Mouse (Mus musculus) midbrain, embryonic 16.5 days (tissue): ENCODE measurements around the gene Slc9a8. TPM values are rescaled to one million over a fixed set of nuclear protein-coding genes. Genes with fewer than 3 reads are reported as not detected.
A peak's percentile ranks its signal among the peaks of the same experiment; 100 is the strongest.

Experiments
- ATAC-seq: fragments of 200-750 bp; cut with Nextera tagmentation; 2 replicates; pipeline ENCODE4 v1.8.0; 2017; ENCODE audit warnings: moderate TSS enrichment
- H3K27ac ChIP-seq: fragments of 300-500 bp; sonication (generic); 2 replicates; pipeline ENCODE4 v1.5.1; 2014; ENCODE audit warnings: mild to moderate bottlenecking, low read length, mixed read lengths
- H3K27me3 ChIP-seq: fragments of 300-500 bp; sonication (generic); 2 replicates; pipeline ENCODE4 v1.6.1; 2014; ENCODE audit warnings: low read depth, low read length, mixed read lengths; ENCODE audit not compliant: control insufficient read depth, insufficient read depth
- H3K36me3 ChIP-seq: fragments of 300-500 bp; sonication (generic); 2 replicates; pipeline ENCODE4 v1.6.1; 2014; ENCODE audit warnings: mild to moderate bottlenecking, low read length, moderate library complexity, mixed read lengths; ENCODE audit not compliant: control insufficient read depth, insufficient read depth
- H3K4me1 ChIP-seq: fragments of 300-500 bp; sonication (generic); 2 replicates; pipeline ENCODE4 v1.6.1; 2014; ENCODE audit warnings: mild to moderate bottlenecking, low read length, mixed read lengths; ENCODE audit not compliant: control insufficient read depth, insufficient read depth
- H3K4me2 ChIP-seq: fragments of 300-500 bp; sonication (generic); 2 replicates; pipeline ENCODE4 v1.6.1; 2014; ENCODE audit warnings: mild to moderate bottlenecking, low read length, mixed read lengths
- H3K4me3 ChIP-seq: fragments of 300-500 bp; sonication (generic); 2 replicates; pipeline ENCODE4 v1.5.1; 2014; ENCODE audit warnings: low read depth, mild to moderate bottlenecking, low read length, moderate library complexity, mixed read lengths
- H3K9ac ChIP-seq: fragments of 300-500 bp; sonication (generic); 2 replicates; pipeline ENCODE4 v1.6.1; 2014; ENCODE audit warnings: low read depth, low read length, mixed read lengths
- H3K9me3 ChIP-seq: fragments of 300-500 bp; sonication (generic); replicated peaks from 2 replicates; pipeline ENCODE4 v1.6.1; 2014; ENCODE audit warnings: mild to moderate bottlenecking, low read length, mixed read lengths; ENCODE audit not compliant: control insufficient read depth, poor library complexity, severe bottlenecking
- WGBS: fragments of 180-500 bp; shearing (Covaris S2); extraction: QIAGEN DNeasy Blood & Tissue Kit; methylation state at CpG from one replicate; pipeline ENCODE4 v1.1.7; 2014; 5-methylcytosine and 5-hydroxymethylcytosine counted together
- polyA plus RNA-seq: library from polyadenylated mRNA; unstranded; fragments of >200 nt; fragmentation: Nextera tagmentation; extraction: Ambion mirVana; gene quantifications from 2 replicates; pipeline ENCODE4 v1.2.1, GENCODE M21; 2015

Slc9a8 gene
- polyA plus RNA-seq, 1 experiment from 2014 or later, result 19.4 TPM

DNA sequence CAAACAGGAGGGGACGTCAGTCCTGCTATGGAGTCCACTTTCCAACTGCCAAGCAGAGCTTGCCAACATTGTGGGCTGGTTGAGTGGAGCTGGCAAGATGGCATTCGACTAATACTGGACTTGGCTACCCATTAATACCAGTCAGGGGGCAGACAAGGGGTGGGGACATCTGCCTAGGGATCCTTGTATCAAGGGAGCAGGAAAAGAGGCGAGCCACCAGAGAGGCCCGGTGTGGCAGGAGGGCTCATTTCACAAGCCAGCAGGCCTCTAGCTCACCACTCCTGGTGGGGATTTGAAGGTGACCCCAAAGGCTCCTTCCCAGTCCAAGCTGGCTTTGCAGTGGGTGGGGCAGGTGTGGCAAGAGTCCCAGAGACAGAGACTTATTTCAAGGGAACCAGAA is 61.2 kb downstream of the Slc9a8 start:
- WGBS, result 84% methylated on average over 4 of the region's 4 CpGs
- Histone ChIP-seq H3K4me1 (peaks cover 3% of the 10 kb centered on the region; the same call in 1 of the 2 replicates), H3K9me3 (no peaks in the 10 kb centered on the region), H3K36me3 (peaks cover 18% of the 10 kb centered on the region), H3K4me2 (no peak overlapping the region), H3K27me3 (no peaks in the 10 kb centered on the region), H3K27ac (no peak overlapping the region), H3K4me3 (no peak overlapping the region), H3K9ac (no peak overlapping the region)
- ATAC-seq, result no peak

- Histone ChIP-seq H3K9ac (no peak overlapping the region), H3K9me3 (no peaks in the 10 kb centered on the region), H3K27ac (no peak overlapping the region), H3K4me2 (no peak overlapping the region), H3K4me1 (peaks cover 3% of the 10 kb centered on the region; the same call in 1 of the 2 replicates), H3K4me3 (no peak overlapping the region), H3K27me3 (no peaks in the 10 kb centered on the region), H3K36me3 (peaks cover 18% of the 10 kb centered on the region)
- ATAC-seq, result no peak
- whole genome bisulfite sequencing, result 94% methylated on average over 27 of the region's 27 CpGs
These were observed 61.7 kb downstream of the Slc9a8 start for GRCm38 (mm10) chr2:167483081-167483826.

GRCm38 (mm10) chr2:167483827-167484410 is 62.4 kb downstream of the Slc9a8 start:
- Histone ChIP-seq H3K4me1 (peaks cover 3% of the 10 kb centered on the region; the same call in 1 of the 2 replicates), H3K9ac (no peak overlapping the region), H3K27me3 (no peaks in the 10 kb centered on the region), H3K36me3 (peaks cover 18% of the 10 kb centered on the region), H3K4me2 (no peak overlapping the region), H3K9me3 (no peaks in the 10 kb centered on the region), H3K4me3 (no peak overlapping the region), H3K27ac (no peak overlapping the region)
- no peak for ATAC-seq
- WGBS, result 97% methylated on average over 24 of the region's 24 CpGs

DNA sequence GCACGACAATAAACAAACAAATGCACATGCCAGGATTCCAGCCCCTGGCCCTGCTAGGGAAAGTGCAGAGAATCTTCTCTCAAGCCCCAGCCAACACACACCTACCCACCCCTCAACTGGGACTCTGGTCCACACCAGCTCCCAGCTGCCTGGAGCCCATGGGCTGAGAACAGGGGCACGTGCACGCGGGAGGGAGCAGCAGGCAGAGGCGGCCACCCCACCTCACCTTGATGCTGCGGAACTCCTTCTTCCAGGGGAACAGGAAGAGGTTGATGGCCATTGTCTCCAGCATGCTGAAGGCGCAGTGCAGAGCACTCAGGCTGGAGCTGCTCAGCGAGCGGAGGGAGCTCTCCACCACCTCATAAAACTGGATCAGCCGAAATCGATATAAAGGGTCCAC is 63.4 kb downstream of the Slc9a8 start:
- H3K36me3 ChIP-seq, result peaks cover 18% of the 10 kb centered on the region
- no peak overlapping the region for H3K9ac ChIP-seq
- no peak overlapping the region for H3K4me2 ChIP-seq
- H3K4me3 ChIP-seq, result no peak overlapping the region
- no peak overlapping the region for H3K27ac ChIP-seq
- WGBS, result 94% methylated on average over 11 of the region's 11 CpGs
- no peaks in the 10 kb centered on the region for H3K27me3 ChIP-seq
- H3K9me3 ChIP-seq, result no peaks in the 10 kb centered on the region
- H3K4me1 ChIP-seq, result peaks cover 3% of the 10 kb centered on the region; the same call in 1 of the 2 replicates
- ATAC-seq, result no peak

GRCm38 (mm10) chr2:167485501-167486377 is 64.2 kb downstream of the Slc9a8 start:
- H3K4me1 ChIP-seq, result peaks cover 10% of the 10 kb centered on the region
- no peak overlapping the region for H3K27ac ChIP-seq
- H3K9ac ChIP-seq, result no peak overlapping the region
- H3K4me3 ChIP-seq, result no peak overlapping the region
- ATAC-seq, result peak; percentile 26; the same call in 1 of the 2 replicates
- no peak overlapping the region for H3K4me2 ChIP-seq
- H3K36me3 ChIP-seq, result peaks cover 18% of the 10 kb centered on the region
- WGBS, result 85% methylated on average over 7 of the region's 7 CpGs
- H3K9me3 ChIP-seq, result no peaks in the 10 kb centered on the region
- no peaks in the 10 kb centered on the region for H3K27me3 ChIP-seq

GRCm38 (mm10) chr2:167486573-167486972 is 65.1 kb downstream of the Slc9a8 start:
- H3K9me3 ChIP-seq, result no peaks in the 10 kb centered on the region
- H3K9ac ChIP-seq, result no peak overlapping the region
- ATAC-seq, result no peak
- no peak overlapping the region for H3K4me2 ChIP-seq
- no peaks in the 10 kb centered on the region for H3K27me3 ChIP-seq
- no peak overlapping the region for H3K4me3 ChIP-seq
- WGBS, result 91% methylated on average over 4 of the region's 4 CpGs
- peaks cover 18% of the 10 kb centered on the region for H3K4me1 ChIP-seq
- no peak overlapping the region for H3K27ac ChIP-seq
- H3K36me3 ChIP-seq, result peaks cover 18% of the 10 kb centered on the region

DNA sequence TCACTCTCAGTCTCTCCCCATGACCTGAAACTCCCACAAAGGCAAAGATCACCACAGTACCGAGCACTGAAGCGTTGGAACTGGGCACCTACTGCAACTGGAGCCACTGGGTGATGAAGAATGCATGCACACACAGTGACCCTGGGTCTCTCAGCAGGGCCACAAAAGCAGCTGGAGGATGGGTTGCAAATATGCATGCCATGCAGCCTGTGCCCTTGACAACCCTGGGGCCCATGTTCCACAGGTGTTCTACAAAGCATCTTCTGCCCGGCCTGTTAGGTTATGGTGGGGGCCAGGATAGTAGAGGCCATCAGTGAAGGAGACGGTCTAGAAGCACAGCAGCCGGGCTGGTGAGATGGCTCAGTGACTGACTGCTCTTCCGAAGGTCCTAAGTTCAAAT is 66.0 kb downstream of the Slc9a8 start:
- no peak overlapping the region for H3K4me2 ChIP-seq
- ATAC-seq, result no peak

DNA sequence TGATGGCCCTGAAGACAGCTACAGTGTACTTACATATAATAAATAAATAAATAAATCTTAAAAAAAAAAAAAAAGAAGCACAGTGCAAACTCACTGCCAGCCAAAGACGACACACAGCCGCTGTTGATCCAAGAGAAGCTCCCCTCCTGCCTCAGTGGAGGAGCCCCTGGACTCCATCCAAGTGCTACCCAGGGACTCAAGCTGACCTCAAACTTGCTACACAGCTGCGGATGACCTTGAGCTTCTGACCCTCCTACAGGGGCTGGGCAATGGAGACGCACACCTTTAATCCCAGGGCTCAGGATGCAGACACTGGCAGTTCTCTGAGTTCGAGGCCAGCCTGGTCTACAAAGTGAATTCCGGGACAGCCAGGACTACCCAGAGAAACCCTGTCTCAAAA is 66.5 kb downstream of the Slc9a8 start:
- Histone ChIP-seq H3K4me2 (no peak overlapping the region), H3K4me3 (no peak overlapping the region), H3K27ac (no peak overlapping the region), H3K9me3 (no peaks in the 10 kb centered on the region), H3K36me3 (peaks cover 16% of the 10 kb centered on the region), H3K4me1 (peaks cover 23% of the 10 kb centered on the region), H3K27me3 (no peaks in the 10 kb centered on the region), H3K9ac (no peak overlapping the region)
- WGBS, result 88% methylated on average over 6 of the region's 6 CpGs
- ATAC-seq, result no peak

More for the DNA sequence above, 66.0 kb downstream of the Slc9a8 start:
- Histone ChIP-seq H3K9me3 (no peaks in the 10 kb centered on the region), H3K27me3 (no peaks in the 10 kb centered on the region), H3K4me3 (no peak overlapping the region), H3K9ac (no peak overlapping the region), H3K36me3 (peaks cover 18% of the 10 kb centered on the region), H3K27ac (no peak overlapping the region), H3K4me1 (peaks cover 23% of the 10 kb centered on the region)
- WGBS, result 92% methylated on average over 6 of the region's 6 CpGs
